Mouse (Mus musculus): ENCODE results near the gene Mapk8ip1.

The Mapk8ip1 gene

GRCm38 (mm10) chr2:92373437-92373813 is 27.6 kb downstream of the Mapk8ip1 start:
- DNase-seq (ENCODE audit: low spot score in 2 of 2): no peak

- DNase-seq (ENCODE audit: low spot score in 2 of 2): no peak
These were observed 28.2 kb downstream of the Mapk8ip1 start for GRCm38 (mm10) chr2:92372767-92373436.

GRCm38 (mm10) chr2:92371971-92372690 is 28.9 kb downstream of the Mapk8ip1 start:
- DNase-seq (ENCODE audit: low spot score in 2 of 2): no peak

- DNase-seq (ENCODE audit: low spot score in 2 of 2): peak; percentile 67 to 77
These were observed 29.9 kb downstream of the Mapk8ip1 start for GRCm38 (mm10) chr2:92370821-92371805.

- no peak for DNase-seq (ENCODE audit: low spot score in 2 of 2)
These were observed 30.7 kb downstream of the Mapk8ip1 start for GRCm38 (mm10) chr2:92370375-92370774.

GRCm38 (mm10) chr2:92367383-92368029 is 33.6 kb downstream of the Mapk8ip1 start:
- no peak for DNase-seq (ENCODE audit: low spot score in 2 of 2)

GRCm38 (mm10) chr2:92365568-92365967 is 35.5 kb downstream of the Mapk8ip1 start:
- no peak for DNase-seq (ENCODE audit: low spot score in 2 of 2)

- no peak for DNase-seq (ENCODE audit: low spot score in 2 of 2)
These were observed 37.0 kb downstream of the Mapk8ip1 start for GRCm38 (mm10) chr2:92364086-92364485.

- no peak for DNase-seq (ENCODE audit: low spot score in 2 of 2)
These were observed 38.4 kb downstream of the Mapk8ip1 start for GRCm38 (mm10) chr2:92362571-92363228.

GRCm38 (mm10) chr2:92361795-92362194 is 39.3 kb downstream of the Mapk8ip1 start:
- no peak for DNase-seq (ENCODE audit: low spot score in 2 of 2)

- DNase-seq (ENCODE audit: low spot score in 2 of 2): no peak
These were observed 40.2 kb downstream of the Mapk8ip1 start for GRCm38 (mm10) chr2:92360893-92361292.

- no peak for DNase-seq (ENCODE audit: low spot score in 2 of 2)
These were observed 40.8 kb downstream of the Mapk8ip1 start for GRCm38 (mm10) chr2:92360186-92360823.

- no peak for DNase-seq (ENCODE audit: low spot score in 2 of 2)
These were observed 41.8 kb downstream of the Mapk8ip1 start for GRCm38 (mm10) chr2:92359301-92359700.

GRCm38 (mm10) chr2:92354224-92354623 is 46.8 kb downstream of the Mapk8ip1 start:
- DNase-seq (ENCODE audit: low spot score in 2 of 2): no peak

- DNase-seq (ENCODE audit: low spot score in 2 of 2): no peak
These were observed 47.7 kb downstream of the Mapk8ip1 start for GRCm38 (mm10) chr2:92353402-92353801.

GRCm38 (mm10) chr2:92350686-92351085 is 50.4 kb downstream of the Mapk8ip1 start:
- DNase-seq (ENCODE audit: low spot score in 2 of 2): no peak

- no peak for DNase-seq (ENCODE audit: low spot score in 2 of 2)
These were observed 51.3 kb downstream of the Mapk8ip1 start for GRCm38 (mm10) chr2:92349589-92350425.

- no peak for DNase-seq (ENCODE audit: low spot score in 2 of 2)
These were observed 53.9 kb downstream of the Mapk8ip1 start for GRCm38 (mm10) chr2:92347191-92347590.

- no peak for DNase-seq (ENCODE audit: low spot score in 2 of 2)
These were observed 58.6 kb downstream of the Mapk8ip1 start for GRCm38 (mm10) chr2:92342418-92342817.
